Mouse (Mus musculus) retina, embryonic 14.5 days (tissue): ENCODE measurements at regions not wholly inside any gene's neighbourhood (a gene's known extent, or its start where the extent isn't known, plus 50 kb on each side); places are given as distances from the start of the nearest gene placed in this dataset.

ENCODE experiments used
- DNase-seq: peaks from one replicate; pipeline ENCODE4 v3.0.0-alpha.2; 2015; ENCODE audit warnings: low spot score

GRCm38 (mm10) chr2:173843671-173844070 is 106.4 kb downstream of the Vapb start:
- no peak for DNase-seq

GRCm38 (mm10) chr2:173844524-173844923 is 107.2 kb downstream of the Vapb start:
- no peak for DNase-seq

- DNase-seq = no peak
Observed at GRCm38 (mm10) chr2:173845155-173846029, 108.1 kb downstream of the Vapb start.

GRCm38 (mm10) chr2:173851054-173851453 is 113.7 kb downstream of the Vapb start:
- no peak for DNase-seq

GRCm38 (mm10) chr2:173854172-173854723 is 116.9 kb downstream of the Vapb start:
- peak; percentile 15 for DNase-seq

GRCm38 (mm10) chr2:173854846-173855245 is 117.5 kb downstream of the Vapb start:
- peak; percentile 6 for DNase-seq

GRCm38 (mm10) chr2:173855296-173855695 is 118.0 kb downstream of the Vapb start:
- DNase-seq = no peak

- DNase-seq = no peak
Observed at GRCm38 (mm10) chr2:173857006-173857405, 119.7 kb downstream of the Vapb start.

GRCm38 (mm10) chr2:173873048-173873447 is 135.7 kb downstream of the Vapb start:
- DNase-seq = no peak
